Mouse (Mus musculus): ENCODE data around the gene Gpr35.

- TF ChIP-seq POLR2A (IDR thresholded peaks at IDR 0.05; ENCODE audit: control insufficient read depth, low read depth, low read length) (no peak), CTCF (IDR thresholded peaks at IDR 0.05; ENCODE audit: control insufficient read depth, insufficient read depth, insufficient replicate concordance, low read depth, low read length) (peak; percentile 6; the same call in 1 of the 2 replicates)
These were observed 83.3 kb downstream of the Gpr35 start for GRCm38 (mm10) chr1:93033989-93034388.

Data from testis, adult 2 months (tissue).